Mouse (Mus musculus) C2C12 (cell line): ENCODE results near the gene Ccnjl.

ENCODE experiments used
- CEBPB ChIP-seq: IDR thresholded peaks from one replicate; pipeline ENCODE4 v1.6.1; 2011; ENCODE audit warnings: low read depth, mild to moderate bottlenecking, control low read depth, moderate library complexity
- CTCF ChIP-seq: IDR thresholded peaks from one replicate; pipeline ENCODE4 v1.5.1; 2011; ENCODE audit not compliant: control insufficient read depth, insufficient read depth, insufficient read length
- MAX ChIP-seq: IDR thresholded peaks from one replicate; pipeline ENCODE4 v1.6.1; 2011; ENCODE audit warnings: mild to moderate bottlenecking, control low read depth
- MYOD1 ChIP-seq: IDR thresholded peaks from one replicate; pipeline ENCODE4 v1.6.1; 2011; ENCODE audit warnings: low read depth; ENCODE audit not compliant: control insufficient read depth, insufficient read length
- MYOG ChIP-seq: IDR thresholded peaks from one replicate; pipeline ENCODE4 v1.6.1; 2011; ENCODE audit not compliant: control insufficient read depth, insufficient read length; ENCODE audit errors: extremely low read depth
- USF1 ChIP-seq: IDR thresholded peaks from one replicate; pipeline ENCODE4 v1.6.1; 2011; ENCODE audit warnings: low read depth, mild to moderate bottlenecking, control low read depth, moderate library complexity

DNA sequence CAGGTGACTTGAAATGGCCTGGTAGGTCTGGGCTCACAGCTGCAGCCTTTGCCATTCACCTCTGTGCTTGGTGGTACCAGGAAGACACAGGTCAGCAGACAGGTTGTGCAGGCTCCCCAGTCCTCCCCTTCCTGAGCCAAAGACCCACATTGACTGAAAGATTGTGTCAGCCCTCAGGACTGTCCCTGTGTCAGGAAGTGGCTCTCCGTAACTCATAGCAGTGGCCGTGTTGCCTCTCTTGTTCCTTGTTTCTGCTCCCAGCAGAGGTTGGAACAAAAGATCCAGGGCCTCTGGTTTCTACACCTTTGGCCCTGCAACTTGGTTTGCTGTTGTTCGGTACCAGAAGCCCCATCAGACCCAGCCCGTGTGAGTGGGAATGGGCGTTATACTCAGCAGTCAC lies 40.6 kb downstream of the Ccnjl start:
- TF ChIP-seq CTCF (no peak), MAX (no peak), USF1 (no peak), MYOD1 (no peak), CEBPB (no peak), MYOG (no peak)
